Mouse (Mus musculus) macrophage (primary cell): ENCODE data around the gene Edf1. TPM values are rescaled to one million over a fixed set of nuclear protein-coding genes. Genes with fewer than 3 reads are reported as not detected.
"Not testable (repeated sequence)": the region's sequence is repeated elsewhere in the genome, so short reads cannot be mapped to it uniquely, and the experiment has no call there.

Experiments used
- H3K27ac ChIP-seq: fragments of 350-480 bp; formaldehyde crosslinking; 2 replicates; pipeline ENCODE4 v1.9.0; 2021
- H3K36me3 ChIP-seq: fragments of 350-480 bp; formaldehyde crosslinking; 2 replicates; pipeline ENCODE4 v1.9.0; 2021; ENCODE audit errors: inconsistent target
- H3K4me3 ChIP-seq: fragments of 350-480 bp; formaldehyde crosslinking; 2 replicates; pipeline ENCODE4 v1.9.0; 2021; ENCODE audit errors: inconsistent target
- H3K79me2 ChIP-seq: fragments of 350-480 bp; formaldehyde crosslinking; 2 replicates; pipeline ENCODE4 v1.9.0; 2021; ENCODE audit errors: inconsistent target
- WGBS: methylation state at CpG from one replicate; pipeline ENCODE4 v1.1.7; 2026; ENCODE audit warnings: inconsistent platforms; ENCODE audit not compliant: missing documents; 5-methylcytosine and 5-hydroxymethylcytosine counted together
- polyA plus RNA-seq: library from polyadenylated mRNA; stranded (reverse); fragments of 250-400 nt; gene quantifications from 3 replicates; pipeline ENCODE4 v1.2.4, GENCODE M21; 2018; ENCODE audit warnings: inconsistent platforms

The Edf1 gene
- polyA plus RNA-seq, 1 experiment from 2014 or later, result 258 TPM

DNA sequence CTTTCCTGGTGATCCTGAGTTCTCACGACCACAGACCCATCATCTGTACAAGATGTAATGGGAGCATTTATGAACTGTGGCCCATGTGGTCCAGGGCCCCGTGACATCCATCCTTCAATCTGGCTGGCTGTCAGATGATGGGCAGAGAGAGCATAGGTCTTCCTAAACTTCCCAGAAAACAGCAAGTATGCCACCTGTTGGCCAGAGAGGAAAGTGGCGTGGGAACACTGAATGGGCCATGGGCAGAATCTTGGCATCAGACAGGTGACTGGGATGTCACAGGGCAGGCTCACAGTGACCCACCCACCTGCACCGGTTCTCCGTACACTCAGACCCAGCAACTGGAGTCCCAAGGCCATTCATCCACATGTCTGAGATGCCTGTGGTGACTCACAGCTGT is 6.5 kb upstream of the Edf1 start:
- Histone ChIP-seq H3K79me2 (peaks cover 3% of the 10 kb centered on the region), H3K36me3 (no peaks in the 10 kb centered on the region), H3K4me3 (no peak overlapping the region), H3K27ac (no peak overlapping the region)
- 70% methylated on average over 5 of the region's 5 CpGs for WGBS

DNA sequence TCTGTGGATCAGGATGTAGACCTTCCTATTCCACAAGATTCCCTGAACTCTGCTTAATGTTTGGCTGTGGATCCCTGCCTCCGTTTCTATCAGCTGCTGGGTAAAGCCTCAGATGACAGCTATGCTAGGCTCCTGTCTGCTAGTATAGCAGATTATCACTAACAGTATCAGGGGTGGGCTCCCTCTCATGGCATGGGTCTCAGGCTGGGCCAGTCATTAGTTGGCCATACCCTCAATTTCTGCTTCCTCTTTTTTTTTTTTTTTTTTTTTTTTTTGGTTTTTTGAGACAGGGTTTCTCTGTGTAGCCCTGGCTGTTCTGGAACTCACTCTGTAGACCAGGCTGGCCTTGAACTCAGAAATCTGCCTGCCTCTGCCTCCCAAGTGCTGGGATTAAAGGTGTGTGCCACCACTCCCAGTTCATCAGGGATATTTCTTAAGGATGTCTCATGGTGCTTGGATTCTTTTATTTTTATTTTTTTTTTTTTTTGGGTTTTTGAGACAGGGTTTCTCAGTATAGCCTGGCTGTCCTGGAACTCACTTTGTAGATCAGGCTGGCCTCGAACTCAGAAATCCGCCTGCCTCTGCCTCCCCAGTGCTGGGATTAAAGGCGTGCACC is 4.4 kb upstream of the Edf1 start:
- H3K27ac ChIP-seq, H3K4me3 ChIP-seq: not testable (repeated sequence)
- 93% methylated on average over 2 of the region's 4 CpGs for WGBS

DNA sequence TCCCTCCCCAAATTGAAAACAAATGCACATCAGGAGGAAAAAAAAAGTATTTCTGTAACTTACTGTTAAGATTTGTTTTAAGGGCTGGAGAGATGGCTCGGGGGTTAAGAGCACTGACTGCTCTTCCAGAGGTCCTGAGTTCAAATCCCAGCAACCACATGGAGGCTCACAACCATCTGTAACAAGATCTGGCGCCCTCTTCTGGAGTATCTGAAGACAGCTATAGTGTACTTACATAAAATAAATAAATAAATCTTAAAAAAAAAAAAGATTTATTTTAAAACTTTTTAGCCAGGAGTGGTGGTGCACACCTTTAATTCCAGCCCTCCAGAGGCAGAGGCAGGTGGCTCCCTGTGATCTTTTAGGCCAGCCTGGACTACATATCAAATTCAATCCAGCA is 2.2 kb upstream of the Edf1 start:
- not testable (repeated sequence) for H3K27ac ChIP-seq, H3K36me3 ChIP-seq, H3K4me3 ChIP-seq
- WGBS, result 71% methylated on average over 2 of the region's 2 CpGs
- peaks cover 31% of the 10 kb centered on the region for H3K79me2 ChIP-seq

More for the DNA sequence above, 4.4 kb upstream of the Edf1 start:
- not testable (repeated sequence) for H3K36me3 ChIP-seq, H3K79me2 ChIP-seq

DNA sequence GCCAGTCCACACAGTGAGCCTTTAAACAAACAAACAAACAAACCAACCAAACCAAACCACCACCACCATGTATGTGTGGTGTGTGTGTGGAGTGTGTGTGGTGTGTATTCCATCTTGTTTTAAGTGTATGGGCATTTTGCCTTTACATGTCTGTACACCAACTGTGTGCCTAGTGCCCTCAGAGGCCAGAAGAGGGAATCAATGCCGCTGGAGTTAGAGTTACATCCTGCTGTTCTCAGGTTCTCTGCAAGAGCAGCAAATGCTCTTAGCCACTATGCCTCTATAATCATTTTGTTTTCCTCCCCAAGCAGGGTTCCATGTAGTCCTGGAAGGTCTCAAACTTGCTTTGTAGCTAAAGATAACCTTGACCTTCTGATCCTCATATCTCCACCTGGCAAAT is 1.4 kb upstream of the Edf1 start:
- Histone ChIP-seq H3K36me3 (peaks cover 13% of the 10 kb centered on the region), H3K27ac (no peak overlapping the region), H3K79me2 (peaks cover 33% of the 10 kb centered on the region), H3K4me3 (no peak overlapping the region)
- 71% methylated on average over 1 of the region's 1 CpGs for WGBS

DNA sequence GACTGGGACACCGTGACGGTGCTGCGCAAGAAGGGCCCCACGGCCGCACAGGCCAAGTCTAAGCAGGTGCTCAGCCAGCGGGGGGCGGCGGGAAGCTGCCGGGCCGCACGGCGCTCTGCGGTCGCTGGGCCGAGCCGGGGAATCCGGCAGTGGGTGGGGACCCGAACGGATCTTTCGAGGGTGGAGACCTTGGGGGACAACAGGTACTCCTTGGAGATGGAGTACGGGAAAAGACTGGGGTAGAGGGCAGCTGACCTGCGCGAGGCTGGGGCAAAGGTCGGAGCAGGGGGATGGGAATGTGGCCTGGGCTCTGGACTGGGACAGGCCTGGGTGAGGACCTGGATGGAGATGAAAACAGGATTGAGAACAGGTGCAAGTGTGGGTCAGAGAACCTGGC is 315 bp downstream of the Edf1 start:
- WGBS, result under 1% methylated on average over 21 of the region's 24 CpGs
- H3K79me2 ChIP-seq, result peaks cover 33% of the 10 kb centered on the region

DNA sequence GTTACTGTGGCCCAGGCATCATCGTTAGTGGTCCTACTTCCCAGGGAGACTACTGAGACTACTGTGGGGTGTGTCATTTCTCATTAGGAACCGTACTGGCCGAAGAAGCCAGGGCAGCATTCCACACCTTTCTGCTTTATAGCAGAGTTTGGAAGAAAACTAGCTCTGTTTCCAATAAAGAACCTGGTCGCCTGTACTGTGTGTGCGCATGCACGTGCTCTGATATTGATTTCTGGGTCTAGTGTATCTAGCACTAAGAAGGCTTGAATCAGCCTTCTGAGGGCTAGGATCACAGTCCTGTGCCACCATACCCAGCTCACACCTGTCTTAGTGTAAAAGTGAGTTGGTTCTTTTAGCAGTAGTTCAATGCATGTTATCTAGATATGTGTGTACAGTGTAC is 1.1 kb downstream of the Edf1 start:
- 92% methylated on average over 6 of the region's 6 CpGs for WGBS
- peak overlapping the region; percentile 87 for H3K4me3 ChIP-seq
- H3K27ac ChIP-seq, result no peak overlapping the region
- peaks cover 37% of the 10 kb centered on the region for H3K36me3 ChIP-seq
- H3K79me2 ChIP-seq, result peaks cover 33% of the 10 kb centered on the region

More for the DNA sequence above, 315 bp downstream of the Edf1 start:
- peaks cover 30% of the 10 kb centered on the region for H3K36me3 ChIP-seq
- peak overlapping the region; percentile 29 for H3K27ac ChIP-seq
- H3K4me3 ChIP-seq, result peak overlapping the region; percentile 87

DNA sequence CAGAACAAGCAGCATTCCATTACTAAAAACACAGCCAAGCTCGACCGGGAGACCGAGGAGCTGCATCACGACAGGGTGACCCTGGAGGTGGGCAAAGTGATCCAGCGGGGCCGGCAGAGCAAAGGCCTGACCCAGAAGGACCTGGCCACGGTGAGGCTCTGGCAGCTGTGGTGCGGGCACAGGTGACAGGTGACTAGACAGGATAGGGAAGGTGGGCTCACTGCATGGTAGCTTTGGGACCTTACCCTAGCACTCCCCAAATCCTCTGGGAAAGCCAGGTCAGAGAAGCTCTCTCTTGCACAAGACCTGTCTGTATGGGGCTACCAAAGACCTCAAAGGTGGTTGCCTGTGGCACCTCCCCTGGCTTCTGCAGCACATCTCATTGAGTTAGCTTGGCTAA is 2.9 kb downstream of the Edf1 start:
- peaks cover 33% of the 10 kb centered on the region for H3K79me2 ChIP-seq
- H3K36me3 ChIP-seq, result peaks cover 41% of the 10 kb centered on the region
- H3K4me3 ChIP-seq, result no peak overlapping the region
- 93% methylated on average over 7 of the region's 8 CpGs for WGBS
- no peak overlapping the region for H3K27ac ChIP-seq

DNA sequence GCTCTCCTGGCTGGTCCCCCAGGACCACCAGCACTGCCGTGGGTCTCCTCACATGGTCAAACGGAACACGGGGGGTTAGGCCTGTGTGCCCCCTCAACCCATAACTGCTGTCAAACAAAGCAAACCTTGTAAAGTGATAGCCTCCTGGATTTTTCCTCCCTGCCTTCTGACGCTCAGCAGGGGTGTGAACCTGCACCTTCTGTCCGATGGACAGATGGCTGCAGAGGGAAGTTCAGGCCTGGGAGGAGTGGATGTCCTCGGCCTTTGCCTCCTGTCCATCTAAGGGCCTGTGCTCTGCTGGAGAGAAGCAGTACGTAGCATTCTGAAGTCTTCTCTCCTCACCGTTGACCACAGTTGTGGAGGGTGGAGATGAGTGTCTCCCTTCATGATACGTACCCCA is 4.3 kb downstream of the Edf1 start:
- no peak overlapping the region for H3K4me3 ChIP-seq
- no peak overlapping the region for H3K27ac ChIP-seq
- peaks cover 41% of the 10 kb centered on the region for H3K36me3 ChIP-seq
- 94% methylated on average over 9 of the region's 9 CpGs for WGBS
- H3K79me2 ChIP-seq, result peaks cover 33% of the 10 kb centered on the region

DNA sequence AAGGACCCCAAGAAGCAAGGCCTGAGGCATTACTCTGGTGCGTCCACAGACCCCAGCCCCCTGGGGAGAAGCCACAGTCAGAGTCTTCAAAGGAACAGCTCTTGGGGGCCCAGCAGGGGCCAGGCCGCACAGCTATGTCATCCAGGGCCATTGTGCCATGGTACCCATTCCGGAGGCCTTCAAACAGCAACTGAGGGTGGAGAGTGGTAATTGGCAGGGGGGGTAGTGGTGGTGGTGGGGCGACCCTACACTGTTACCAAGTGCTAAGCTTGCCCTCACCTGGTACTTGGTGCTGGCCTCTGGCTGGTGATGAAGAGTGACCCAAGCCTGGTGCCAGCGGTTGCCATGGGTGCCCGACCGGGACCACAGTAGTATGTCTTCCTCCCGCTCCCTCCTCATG is 8.1 kb downstream of the Edf1 start:
- Histone ChIP-seq H3K4me3 (no peak overlapping the region), H3K36me3 (peaks cover 34% of the 10 kb centered on the region), H3K79me2 (no peaks in the 10 kb centered on the region; the same call in 1 of the 2 replicates), H3K27ac (no peak overlapping the region)
- 90% methylated on average over 8 of the region's 8 CpGs for WGBS

DNA sequence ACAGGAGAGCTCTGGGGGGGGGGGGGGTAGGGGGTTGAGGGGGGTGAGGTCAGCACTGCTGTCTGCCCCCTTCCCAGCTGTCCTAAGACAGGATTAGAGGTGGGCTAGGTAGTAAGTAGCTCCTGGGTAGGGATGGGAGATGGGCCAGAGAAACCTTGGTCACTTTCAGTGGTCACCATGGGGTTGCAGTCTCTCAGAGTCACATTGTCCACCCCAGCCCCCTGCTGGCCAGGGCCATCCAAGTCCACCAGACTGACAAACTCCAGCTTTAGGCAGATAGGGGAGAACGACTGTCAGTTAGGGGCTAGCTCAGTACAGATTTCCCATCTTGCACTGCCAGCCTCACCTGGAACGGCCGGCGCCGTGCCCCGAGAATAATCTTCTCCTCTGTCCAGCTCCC is 8.9 kb downstream of the Edf1 start:
- Histone ChIP-seq H3K27ac (no peak overlapping the region), H3K4me3 (no peak overlapping the region), H3K79me2 (no peaks in the 10 kb centered on the region), H3K36me3 (peaks cover 26% of the 10 kb centered on the region)
- WGBS, result 96% methylated on average over 6 of the region's 6 CpGs

DNA sequence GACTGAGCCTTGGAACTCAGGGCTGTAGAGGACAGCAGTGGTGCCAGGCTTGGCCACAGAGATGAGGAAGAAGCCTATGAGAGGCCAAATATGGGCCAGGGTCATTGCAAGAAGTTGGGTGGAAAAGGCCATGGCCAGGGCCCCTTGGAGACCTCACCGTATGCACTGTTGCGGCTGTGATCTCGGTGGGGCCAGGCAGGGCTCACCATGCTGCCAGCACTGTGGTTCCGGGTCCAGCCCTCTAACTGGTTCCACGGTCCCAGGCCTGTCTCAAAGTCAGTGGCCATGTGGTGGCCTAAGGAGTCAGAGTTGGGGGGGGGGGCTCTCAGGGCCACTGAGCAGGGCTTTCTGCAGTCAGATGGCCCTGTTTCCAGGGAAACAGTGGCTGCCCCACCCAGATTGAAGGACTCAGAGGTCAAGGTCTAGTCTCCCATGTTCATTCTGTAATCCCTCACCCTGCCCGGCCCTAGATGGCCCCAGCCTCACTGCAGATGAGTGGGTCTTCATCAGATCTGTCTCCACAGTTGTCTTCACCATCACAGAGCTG is 10.9 kb downstream of the Edf1 start:
- Histone ChIP-seq H3K4me3 (no peak overlapping the region), H3K79me2 (no peaks in the 10 kb centered on the region), H3K36me3 (peaks cover 6% of the 10 kb centered on the region), H3K27ac (no peak overlapping the region)
- WGBS, result 93% methylated on average over 6 of the region's 6 CpGs

DNA sequence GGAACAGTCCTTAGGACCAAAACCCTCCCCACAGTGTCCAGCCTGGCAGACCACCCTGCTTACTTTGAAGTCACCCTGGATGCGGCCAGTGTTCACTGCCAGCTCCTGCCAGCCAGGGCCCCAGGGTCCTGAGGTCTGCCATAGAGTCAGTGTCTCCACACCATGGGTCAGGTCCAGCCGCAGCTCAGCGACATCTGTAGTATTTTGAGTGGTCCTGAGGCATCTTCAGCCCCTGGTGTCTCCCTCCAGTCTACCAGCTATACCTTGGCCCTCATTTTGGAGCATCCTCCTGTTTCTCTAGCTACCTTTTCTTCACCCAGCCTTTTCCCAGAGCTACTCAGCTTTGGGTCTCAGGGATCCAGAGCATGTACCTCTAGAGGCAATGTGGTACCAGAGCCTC is 11.7 kb downstream of the Edf1 start:
- Histone ChIP-seq H3K4me3 (no peak overlapping the region), H3K79me2 (no peaks in the 10 kb centered on the region), H3K27ac (no peak overlapping the region), H3K36me3 (no peaks in the 10 kb centered on the region; the same call in 1 of the 2 replicates)
- WGBS, result 100% methylated on average over 3 of the region's 3 CpGs

DNA sequence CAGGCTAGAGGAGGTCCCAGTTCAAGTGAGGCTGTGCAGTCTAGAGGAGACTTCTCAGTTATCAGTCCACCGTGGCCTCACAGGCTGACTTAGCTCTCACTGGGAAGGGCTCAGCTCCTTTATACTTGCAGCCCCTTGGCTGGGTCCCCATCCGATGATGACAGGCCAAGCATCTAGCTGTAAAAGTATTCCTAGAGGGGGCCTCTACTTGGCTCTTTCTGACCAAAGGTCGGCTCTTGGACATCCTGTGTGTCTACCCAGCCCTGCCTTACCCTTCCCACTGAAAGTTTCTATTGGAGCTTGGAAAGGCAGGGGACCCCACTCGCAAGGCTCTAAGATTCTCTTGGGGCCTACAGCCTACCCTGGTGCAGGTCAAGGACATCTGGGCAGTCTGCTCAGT is 13.6 kb downstream of the Edf1 start:
- H3K27ac ChIP-seq, result no peak overlapping the region
- no peak overlapping the region for H3K4me3 ChIP-seq
- H3K36me3 ChIP-seq, result no peaks in the 10 kb centered on the region
- H3K79me2 ChIP-seq, result no peaks in the 10 kb centered on the region
- WGBS, result 98% methylated on average over 4 of the region's 4 CpGs

DNA sequence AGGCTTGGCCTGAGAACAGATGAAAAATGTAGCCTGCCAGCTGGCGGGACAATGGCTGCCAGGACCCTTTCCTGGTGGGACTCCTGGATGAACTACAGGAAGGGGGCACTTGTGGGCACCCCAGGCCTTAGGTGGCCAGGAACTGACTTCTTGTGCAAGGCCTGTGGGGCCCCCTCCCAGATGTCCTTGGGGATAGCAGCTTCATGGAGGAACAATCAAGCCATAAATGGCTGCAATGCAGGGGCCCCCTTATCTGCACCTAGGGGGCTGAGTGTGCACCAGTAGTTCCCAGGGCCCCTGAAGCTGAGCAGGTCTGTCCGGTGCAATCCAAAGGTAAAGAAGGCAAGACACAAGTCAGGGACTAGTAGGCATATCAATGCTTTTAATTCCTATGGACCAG is 15.4 kb downstream of the Edf1 start:
- Histone ChIP-seq H3K79me2 (no peaks in the 10 kb centered on the region), H3K27ac (no peak overlapping the region), H3K4me3 (no peak overlapping the region), H3K36me3 (no peaks in the 10 kb centered on the region)
- whole genome bisulfite sequencing, result 100% methylated on average over 2 of the region's 2 CpGs

DNA sequence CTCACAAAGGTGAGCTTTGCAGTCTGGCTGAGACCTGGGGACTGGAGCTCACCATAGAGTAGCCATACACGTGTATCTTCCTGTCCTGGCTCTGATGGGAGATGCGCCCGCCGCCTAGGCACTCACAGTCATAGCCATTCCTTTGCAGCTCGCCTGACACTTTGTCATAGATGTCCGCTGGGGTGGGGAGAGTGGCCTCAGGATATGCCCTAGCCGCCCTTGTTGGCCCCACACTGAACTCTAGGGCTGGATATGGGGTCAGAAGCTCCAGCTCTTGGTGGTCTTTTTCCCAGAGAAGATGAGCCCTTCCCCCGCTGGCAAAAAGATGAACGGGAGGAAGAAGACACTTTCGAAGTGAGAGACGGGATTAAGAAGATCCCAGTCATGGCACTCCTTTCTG is 16.5 kb downstream of the Edf1 start:
- Histone ChIP-seq H3K36me3 (no peaks in the 10 kb centered on the region), H3K4me3 (peak overlapping the region; percentile 43), H3K79me2 (no peaks in the 10 kb centered on the region), H3K27ac (peak overlapping the region; percentile 52)
- 24% methylated on average over 11 of the region's 11 CpGs for WGBS
